Mouse (Mus musculus) WW6 (cell line): ENCODE data around the gene Zbtb17.

ENCODE experiments used
- DNase-seq: peaks from one replicate; pipeline ENCODE4 v3.0.0-alpha.2; 2013; ENCODE audit warnings: low read depth, low spot score

The Zbtb17 gene

GRCm38 (mm10) chr4:141444451-141445327 lies at the start of gene Zbtb17:
Zbtb17 (plus strand) TSS chr4:141444654.
- DNase-seq = no peak

DNA sequence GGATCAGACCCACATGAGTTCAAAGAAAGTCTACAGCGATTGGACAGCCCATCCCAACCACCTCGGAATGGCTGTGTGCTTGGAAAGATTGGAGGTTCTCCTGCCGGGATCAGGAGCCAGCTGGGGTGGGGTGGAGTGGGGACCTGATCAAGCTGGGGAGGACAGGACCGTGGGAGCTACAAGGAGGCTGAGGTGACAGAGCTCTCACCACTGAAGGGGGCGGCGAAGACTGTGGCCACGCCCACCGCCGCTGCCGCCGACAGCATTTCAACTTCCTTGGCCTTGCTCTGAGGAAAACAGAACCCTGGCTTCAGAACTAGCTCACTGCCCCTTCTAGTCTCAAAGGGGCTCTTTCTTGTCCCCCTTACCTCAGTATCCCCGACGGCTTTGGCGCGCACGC lies 49.7 kb upstream of the Zbtb17 start:
- DNase-seq = no peak

- DNase-seq = no peak
Observed at GRCm38 (mm10) chr4:141397861-141398260, 46.6 kb upstream of the Zbtb17 start.

GRCm38 (mm10) chr4:141398545-141398944 lies 45.9 kb upstream of the Zbtb17 start, which contains the start of gene Clcnka:
Clcnka (minus strand) TSS chr4:141398724.
- DNase-seq = no peak

DNA sequence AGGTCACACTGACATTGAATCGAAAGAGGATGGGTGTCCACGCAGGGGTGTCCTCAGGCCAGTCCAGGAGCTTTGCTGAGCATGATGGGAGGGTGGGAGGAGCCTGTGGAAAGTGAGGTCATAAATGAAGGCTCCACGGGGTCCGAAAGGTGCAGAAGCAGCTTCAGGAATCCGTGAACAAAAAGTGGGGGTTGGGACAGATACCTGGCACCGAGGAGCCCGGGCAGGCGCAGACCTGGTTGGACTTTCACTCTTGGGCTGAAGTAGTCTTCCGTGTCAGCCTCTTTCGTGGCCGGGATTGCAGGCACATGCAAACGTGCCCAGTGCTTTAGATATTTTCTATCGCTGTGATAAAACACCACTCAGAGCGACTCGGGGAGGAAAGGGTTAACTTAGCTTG lies 44.3 kb upstream of the Zbtb17 start:
- no peak for DNase-seq

- DNase-seq = no peak
Observed at GRCm38 (mm10) chr4:141404518-141405313, 39.7 kb upstream of the Zbtb17 start.

DNA sequence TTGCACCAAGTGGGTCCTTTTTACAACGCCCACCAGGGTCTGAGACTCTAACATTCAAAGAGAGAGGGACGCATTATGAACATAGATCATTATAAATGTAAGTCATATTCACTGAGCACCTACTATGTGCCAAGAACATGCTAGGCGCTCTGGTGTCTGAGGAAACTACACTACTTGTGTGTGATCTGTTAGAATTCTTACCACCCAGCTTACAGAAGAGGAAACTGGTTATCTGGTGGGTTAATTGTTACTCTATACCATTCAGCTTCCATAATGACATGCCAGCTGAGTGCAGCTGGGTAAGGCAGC lies 39.2 kb upstream of the Zbtb17 start:
- no peak for DNase-seq

DNA sequence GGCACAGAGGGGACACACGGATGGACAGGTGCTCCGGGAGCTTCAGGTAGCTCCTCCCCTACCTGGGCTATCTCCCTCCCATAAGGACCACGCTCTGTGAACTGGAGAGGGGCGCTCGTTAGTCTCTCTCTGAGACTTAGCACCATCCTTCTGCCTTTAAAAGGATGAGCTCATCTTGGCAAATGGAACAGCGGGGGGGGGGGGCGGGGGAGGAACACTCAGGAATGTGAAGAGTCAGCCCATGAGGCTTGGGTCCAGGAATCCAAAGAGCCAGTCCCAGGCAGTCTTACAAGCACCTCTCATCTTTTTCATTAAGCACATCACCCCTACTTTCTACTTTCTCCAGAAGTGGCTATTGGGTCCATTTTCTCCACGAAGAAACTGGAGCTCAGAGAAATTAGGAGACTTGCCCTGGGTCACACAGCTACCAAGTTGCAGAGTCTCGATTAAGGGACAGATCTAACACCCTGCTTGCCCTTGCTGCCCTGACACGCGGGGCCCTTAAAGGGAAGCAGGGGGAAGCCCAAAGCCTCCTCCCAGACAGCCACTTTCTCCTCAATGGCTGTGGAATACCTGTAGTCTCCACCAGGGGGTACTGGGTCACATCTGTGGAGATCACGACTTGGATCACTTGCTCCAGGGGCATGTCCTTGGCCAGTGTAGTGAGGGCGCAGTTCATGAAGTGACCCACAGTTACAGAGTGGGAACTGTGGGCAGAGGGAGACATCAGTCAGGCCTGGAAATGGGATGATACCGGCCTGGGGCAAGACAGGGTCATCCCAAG lies 37.7 kb upstream of the Zbtb17 start:
- no peak for DNase-seq

DNA sequence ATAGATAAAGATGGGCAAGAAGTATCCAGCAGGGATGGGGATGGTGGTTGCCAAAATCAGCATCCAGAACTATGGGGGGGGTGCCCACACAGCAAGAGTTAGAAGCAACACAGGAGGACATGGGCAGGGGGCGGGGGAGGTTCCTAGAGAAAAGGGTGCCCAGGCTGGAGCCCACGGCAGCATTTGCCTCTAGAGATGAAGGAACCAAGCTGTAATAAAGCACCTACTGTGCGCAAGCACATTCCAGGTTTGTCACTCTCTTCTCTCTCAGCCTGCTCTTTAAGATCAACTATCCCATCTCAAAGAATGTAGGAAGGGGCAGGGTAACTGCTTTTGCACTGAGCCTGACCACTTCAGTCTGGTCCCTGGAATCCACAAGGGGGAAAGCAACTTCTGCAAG lies 35.9 kb upstream of the Zbtb17 start:
- DNase-seq = no peak

DNA sequence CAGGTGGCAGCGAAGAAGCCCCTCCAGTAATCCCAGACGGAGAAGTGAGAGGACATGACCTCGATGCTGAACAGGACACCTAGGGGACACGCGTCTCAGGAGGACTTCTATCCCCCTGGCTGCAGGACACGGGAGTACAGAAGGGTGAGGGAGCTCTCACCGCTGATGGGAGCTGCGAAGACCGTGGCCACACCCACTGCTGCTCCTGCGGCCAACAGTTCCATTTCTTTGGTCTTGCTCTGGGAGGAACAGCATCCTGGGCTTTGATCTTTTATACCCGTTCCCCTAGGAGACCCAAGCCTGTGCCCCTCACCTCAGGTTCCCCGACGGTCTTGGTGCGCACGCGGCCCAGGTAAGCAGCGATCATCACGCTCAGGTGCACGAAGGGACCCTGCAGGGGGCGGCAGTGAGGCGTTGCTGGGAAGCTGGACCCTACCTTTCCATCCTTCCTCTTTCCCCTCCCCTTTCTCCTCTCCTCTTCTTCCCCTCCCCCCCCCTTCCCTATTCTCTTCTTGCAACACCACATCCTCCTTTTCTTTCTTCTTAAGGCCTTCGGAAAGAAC lies 32.9 kb upstream of the Zbtb17 start:
- no peak for DNase-seq

DNA sequence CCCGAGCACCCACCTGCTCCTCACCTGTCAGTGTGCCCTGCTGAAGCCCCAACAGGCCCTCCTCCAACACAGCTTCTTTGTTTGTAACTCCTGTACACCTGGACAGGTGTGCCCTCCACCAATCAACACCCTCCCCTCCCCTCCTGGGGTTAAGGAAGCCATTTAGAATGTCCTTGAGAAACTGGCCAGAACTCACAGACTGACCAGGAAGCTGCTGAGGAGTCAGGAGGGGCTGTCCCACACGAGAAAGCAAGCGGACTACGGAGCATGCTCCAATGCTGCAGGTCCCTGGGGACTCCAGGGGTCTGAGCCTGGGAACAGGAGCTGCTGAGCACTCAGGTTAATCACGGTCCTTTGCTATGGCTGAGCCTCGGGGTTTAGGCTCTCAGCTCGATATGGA lies 28.5 kb upstream of the Zbtb17 start, which contains the start of gene Clcnkb:
Gene Clcnkb, minus strand, starts transcription at position 91 of the 400 bp plus-strand sequence.
- no peak for DNase-seq

GRCm38 (mm10) chr4:141419398-141420191 lies 24.9 kb upstream of the Zbtb17 start:
- DNase-seq = no peak

DNA sequence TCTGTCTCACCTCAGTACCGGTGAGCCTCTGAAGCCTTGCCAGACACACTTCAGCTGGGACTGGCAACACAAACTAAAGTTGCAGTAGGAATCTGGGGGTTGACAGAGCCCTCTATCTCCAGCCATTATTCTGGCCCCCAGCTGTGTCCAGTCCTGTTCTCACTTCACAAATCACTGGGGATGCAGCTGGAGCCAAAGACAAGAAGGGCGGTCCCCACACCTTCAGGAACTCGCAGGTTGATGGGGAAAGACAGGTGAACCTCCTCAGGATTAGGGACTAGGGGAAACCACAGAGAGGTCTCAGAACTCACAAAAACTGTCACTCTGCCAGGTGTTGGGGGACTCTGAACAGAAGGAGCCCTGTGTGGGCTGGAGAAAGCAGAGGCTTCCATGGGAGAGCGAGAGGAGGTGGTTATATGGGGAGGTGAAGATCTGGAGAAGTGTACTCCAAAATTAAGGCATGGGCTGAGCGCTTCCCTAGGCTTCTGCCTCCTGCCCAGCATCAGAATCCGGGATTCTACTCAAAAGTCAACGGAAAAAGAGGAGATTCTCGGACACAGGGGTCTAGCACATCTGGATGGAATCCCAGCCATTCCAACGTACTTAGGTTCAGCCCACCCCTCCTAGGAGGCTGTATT lies 24.1 kb upstream of the Zbtb17 start, which contains the start of gene Hspb7:
Gene Hspb7, plus strand, starts transcription at position 588 of the 638 bp plus-strand sequence.
- no peak for DNase-seq

DNA sequence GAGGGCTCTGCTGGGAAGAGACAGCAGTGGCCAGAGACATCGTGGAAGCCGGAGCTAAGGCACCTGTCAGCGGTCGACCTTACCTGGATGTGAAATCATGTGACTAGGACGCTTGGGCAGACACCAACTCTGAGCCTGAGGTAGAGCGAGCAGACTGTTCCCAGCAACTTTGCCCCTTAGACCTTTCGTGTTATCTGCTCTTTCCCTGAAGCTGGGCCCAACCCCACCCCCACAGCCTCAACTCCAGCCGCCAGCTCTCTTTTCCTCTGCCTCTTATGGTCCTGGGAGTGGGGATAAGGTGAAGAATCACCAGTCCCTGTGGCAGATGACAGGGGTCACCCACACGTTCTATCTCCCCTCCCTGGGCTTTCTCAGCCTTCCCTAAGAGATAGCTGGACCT lies 23.6 kb upstream of the Zbtb17 start:
- no peak for DNase-seq

- DNase-seq = no peak
Observed at GRCm38 (mm10) chr4:141421423-141421822, 23.0 kb upstream of the Zbtb17 start.

DNA sequence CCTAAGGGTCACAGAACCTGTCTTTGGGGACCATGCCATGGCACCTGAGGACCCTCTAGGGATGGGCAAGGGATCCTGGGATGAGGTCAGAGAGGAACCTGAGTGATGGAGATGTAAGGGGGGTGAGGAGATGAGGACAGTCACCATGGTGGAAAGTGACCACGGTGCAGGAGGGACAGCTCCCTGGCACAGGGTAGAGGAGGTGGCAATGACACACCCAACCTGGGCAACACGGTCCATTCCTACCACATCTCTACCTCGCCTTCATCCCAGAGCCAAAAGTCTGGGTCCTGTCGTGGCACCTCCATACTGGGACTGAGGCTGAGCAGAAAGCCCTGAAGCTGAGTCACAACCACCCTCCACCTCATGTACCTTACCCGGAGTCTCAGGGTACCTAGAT lies 21.6 kb upstream of the Zbtb17 start:
- DNase-seq = no peak

DNA sequence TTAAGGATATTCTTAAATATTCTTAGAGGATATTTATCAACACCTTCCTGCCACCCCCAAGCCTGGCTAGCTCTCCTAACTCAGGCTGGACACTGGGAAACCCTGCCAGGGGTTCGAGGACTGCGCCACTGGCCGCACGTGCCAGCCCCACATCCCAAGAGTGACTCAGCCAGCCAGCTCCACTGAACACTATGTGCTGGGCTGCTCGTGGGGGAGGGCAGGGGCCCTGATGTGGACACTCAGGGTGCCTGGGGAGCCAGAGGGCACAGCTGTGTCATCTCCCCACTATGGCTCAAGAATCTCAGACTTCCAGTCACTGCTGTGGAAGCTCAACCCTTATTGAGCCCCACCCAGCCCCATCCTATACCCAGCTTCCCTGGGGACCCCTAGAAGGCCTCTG lies 21.2 kb upstream of the Zbtb17 start:
- no peak for DNase-seq

GRCm38 (mm10) chr4:141423691-141424431 lies 20.6 kb upstream of the Zbtb17 start:
- DNase-seq = no peak
